Mouse (Mus musculus) ovary, postnatal 36 days (tissue): ENCODE data around the gene Psap.
A peak's percentile ranks its signal among the peaks of the same experiment; 100 is the strongest.
"Not testable (repeated sequence)": the region's sequence is repeated elsewhere in the genome, so short reads cannot be mapped to it uniquely, and the experiment has no call there.

ENCODE experiments used
- DNase-seq: peaks from one replicate; pipeline ENCODE4 v3.0.0; 2022; ENCODE audit warnings: low spot score, mixed read lengths

The Psap gene

GRCm38 (mm10) chr10:60277207-60278005, at the start of gene Psap:
Psap (plus strand) TSS chr10:60277627.
- peak; percentile 95 for DNase-seq

DNA sequence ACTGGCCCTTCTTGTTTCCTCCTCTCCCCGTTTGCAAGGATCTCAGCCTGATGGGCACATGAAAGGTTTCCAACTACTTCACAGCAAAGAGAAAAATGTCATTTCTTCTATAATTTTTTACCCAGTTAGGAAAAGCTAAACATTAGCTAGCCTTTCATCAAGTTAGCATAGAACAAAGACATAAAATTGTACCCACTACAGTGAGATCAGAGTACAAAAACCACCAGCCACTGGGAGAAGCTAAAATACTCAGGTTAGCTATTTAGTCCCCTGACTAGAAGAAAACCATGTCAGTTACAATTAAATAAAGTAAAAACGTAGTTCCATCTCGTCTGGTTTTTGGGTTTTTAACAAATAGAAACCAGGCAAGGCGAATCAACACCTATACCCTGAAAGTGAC, 49.8 kb upstream of the Psap start:
- no peak for DNase-seq

DNA sequence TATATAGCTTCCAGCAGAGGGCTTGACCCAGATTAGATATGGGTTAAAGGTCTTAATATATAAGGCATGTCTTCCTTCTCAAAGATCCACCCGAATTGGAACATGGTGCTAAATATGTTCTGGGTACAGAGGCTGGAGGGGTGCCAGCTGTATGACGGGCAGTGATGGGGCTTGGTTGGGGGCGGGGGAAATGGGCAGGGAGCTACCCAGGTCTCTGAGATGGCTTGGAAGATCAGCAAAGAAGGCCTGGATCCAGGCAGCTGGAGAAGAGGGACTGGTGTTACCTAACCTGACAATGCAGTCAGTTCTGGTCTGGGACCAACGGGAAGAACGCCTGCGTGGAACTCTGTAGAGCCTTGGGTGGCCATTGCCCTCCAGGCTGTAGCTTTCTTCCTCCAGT, 48.3 kb upstream of the Psap start:
- no peak for DNase-seq

GRCm38 (mm10) chr10:60230321-60231088, 46.9 kb upstream of the Psap start:
- DNase-seq: no peak

- no peak for DNase-seq
Observed at GRCm38 (mm10) chr10:60234006-60234405, 43.4 kb upstream of the Psap start.

DNA sequence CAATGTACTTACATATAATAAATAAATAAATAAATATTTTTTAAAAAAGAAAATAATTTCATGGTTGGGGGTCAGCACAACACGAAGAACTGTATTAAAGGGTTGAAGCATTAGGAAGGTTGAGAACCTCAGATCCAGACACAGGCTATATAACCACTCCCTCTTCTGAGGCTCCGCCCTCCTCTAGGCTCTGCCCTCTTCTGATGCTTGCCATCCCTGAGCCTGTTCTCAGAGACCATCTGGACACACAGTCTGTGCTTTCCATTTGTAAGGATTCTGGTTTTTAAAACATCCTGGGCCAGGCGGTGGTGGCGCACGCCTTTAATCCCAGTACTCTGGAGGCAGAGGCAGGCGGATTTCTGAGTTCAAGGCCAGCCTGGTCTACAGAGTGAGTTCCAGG, 41.6 kb upstream of the Psap start:
- not testable (repeated sequence) for DNase-seq

DNA sequence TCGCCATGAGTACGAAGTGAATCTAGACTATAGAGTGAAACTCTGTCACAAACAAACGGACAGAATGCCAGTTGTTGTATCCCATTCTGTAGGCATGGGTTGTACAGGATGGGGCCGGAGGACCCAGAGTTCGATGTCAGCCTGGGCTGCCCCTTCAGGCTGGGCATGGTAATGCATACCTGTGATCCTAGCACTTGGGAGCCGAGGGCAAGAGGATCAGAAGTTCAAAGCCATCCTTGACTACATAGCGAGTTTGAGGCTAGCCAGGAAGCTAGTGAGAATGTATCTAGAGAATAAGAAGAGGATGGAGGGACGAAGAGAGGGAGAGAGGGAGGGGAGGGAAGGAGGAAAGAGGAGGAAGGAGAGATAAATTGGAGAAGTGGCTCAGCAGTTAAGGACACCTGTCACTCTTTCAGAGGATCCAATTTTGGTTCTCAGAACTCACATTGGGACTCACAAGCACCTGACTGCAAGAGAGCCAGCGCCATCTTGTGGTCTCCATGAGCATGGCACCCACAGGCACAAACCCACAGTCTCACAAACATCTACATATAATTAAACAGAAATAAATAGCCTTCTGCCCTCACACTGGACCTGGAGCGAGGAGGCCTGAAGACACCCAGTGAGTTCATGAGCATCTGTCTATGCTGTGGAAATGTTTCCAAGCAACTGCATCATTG, 39.8 kb upstream of the Psap start:
- DNase-seq: peak; percentile 63

DNA sequence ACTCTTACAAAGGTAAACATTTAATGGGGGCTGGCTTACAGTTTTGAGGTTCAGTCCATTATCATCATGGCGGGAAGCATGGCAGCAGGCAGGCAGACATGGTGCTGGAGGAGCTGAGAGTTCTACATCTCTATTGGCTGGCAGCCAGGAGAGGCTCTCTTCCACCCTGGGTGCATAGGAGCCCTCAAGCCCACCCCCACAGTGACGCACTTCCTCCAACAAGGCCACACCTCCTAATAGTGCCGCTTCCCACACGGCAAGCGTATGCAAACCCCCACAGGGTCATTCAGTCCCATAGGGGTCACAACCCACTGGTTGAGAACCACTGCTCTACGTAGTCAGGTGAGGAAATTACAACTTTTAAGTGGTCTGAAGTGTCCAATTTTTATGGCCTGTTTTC, 37.0 kb upstream of the Psap start:
- no peak for DNase-seq

- DNase-seq: no peak
Observed at GRCm38 (mm10) chr10:60243941-60244340, 33.5 kb upstream of the Psap start.

GRCm38 (mm10) chr10:60245041-60245440, 32.4 kb upstream of the Psap start:
- peak; percentile 82 for DNase-seq

GRCm38 (mm10) chr10:60245635-60246034, 31.8 kb upstream of the Psap start:
- DNase-seq: no peak

- peak; percentile 47 for DNase-seq
Observed at GRCm38 (mm10) chr10:60246519-60246918, 30.9 kb upstream of the Psap start.

DNA sequence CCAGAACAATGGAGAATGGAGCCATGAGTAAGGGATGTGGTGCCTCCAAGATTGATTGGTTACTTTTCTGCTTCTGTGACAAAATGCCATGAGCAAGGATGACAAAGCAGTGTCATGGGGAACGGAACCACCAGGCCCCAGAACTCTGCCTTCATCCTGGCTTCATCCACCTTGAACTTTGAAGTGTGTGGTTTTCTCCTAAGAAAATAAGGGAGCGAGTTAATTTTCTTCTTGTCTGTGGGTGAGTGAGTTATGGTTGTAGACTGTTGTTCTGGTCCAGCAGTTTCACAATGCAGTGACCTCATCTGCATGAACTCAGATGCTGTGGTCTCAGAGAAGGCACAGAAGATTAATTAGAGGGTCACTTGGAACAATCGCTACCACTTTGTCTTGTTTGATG, 29.1 kb upstream of the Psap start:
- not testable (repeated sequence) for DNase-seq

- DNase-seq: no peak
Observed at GRCm38 (mm10) chr10:60250426-60250965, 26.9 kb upstream of the Psap start.

DNA sequence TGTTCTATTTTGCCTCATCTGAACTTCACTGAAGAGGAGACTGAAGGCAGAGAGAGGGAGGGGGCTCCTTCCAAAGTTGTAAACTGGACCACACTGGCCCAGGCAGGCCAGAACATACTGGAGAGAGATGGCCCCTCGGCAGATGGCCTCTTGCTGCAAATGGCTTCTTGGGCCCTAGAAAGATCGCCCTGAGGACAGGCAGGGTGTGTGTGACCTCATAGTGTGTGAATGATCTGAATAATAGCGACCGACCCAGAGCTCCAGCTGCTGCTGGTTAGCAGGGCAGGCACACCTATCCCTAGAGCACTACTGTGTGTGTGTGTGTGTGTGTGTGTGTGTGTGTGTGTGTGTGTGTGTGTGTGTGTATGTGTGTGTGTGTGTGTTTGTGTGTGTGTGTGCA, 25.2 kb upstream of the Psap start:
- DNase-seq: no peak

DNA sequence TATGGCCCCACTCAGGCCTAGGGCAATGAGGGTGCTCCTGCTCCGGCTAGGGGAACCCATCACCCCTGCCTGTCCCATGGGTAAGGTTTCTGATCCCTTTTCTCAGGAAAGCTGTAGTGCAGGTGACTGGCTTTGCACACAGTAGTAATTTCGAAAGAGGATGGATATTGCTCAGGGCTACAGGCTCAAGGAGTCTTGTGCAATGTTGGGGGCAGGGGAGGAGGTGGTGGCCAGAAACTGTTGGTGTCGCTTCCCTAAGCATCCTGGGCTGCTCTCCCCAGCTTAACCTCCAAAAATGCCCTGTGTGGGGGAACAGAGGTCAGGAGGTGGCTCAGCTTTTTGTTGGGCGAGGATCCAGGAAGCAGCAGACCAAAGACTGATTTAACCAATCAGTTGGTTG, 24.8 kb upstream of the Psap start:
- DNase-seq: no peak

- DNase-seq: no peak
Observed at GRCm38 (mm10) chr10:60256088-60256487, 21.3 kb upstream of the Psap start.

DNA sequence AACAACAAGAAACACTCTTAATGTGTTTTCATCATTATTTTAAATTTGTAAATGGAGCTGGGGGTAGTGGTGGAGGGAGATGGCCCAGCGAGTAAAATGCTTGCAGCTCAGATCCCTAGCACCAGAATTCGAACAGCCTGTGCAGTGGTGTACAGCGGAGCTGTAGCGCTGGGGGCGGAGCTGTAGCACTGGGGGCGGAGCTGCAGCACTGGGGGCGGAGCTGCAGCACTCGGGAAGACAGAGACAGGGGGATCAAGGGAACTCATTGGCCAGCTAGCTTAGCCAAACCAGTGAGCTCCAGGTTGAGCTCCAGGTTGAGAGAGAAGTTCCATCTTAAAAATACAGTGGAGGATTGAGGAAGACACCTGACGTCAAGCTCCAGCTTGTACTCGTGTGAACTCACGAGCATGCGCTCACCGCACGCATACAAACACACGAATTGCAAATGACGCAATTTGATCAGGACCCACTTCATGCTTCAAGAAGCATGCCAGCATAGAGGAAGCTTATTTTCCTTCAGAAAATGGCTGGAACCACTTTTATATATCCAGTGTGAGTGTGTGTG, 20.1 kb upstream of the Psap start:
- DNase-seq: no peak

DNA sequence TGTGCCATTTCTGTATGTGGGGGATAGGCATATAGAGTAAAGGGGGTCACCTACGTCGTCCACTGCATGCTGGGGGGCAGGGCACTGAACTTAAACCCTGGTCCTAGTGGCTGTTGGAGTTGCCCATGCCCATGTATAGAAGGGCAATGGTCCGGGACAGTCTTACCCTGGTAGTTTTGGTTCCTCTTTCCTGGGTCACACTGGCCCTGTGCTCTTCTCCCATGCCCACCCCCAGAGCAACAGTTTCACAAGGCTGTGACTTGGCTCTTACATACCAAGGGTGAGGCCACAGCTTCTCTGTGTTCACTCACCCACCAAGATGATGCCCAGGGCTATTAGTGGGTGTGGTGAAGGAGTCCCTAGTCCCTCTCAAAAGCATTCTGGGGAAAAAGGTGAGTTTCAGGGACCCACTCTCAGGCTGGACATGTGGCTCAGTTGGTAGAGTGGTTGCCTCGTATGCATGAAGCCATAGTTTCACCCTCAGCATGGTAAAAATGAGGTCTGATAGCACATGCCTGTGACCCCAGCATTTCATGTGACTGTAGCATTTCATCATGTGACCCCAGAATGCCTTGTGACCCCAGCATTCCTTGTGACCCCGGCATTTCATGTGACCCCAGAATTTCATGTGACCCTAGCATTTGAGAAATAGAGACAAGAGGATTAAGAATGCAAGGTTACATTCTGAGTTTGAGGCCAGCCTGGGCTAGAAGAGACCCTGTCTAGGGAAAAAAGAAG, 16.7 kb upstream of the Psap start:
- no peak for DNase-seq

DNA sequence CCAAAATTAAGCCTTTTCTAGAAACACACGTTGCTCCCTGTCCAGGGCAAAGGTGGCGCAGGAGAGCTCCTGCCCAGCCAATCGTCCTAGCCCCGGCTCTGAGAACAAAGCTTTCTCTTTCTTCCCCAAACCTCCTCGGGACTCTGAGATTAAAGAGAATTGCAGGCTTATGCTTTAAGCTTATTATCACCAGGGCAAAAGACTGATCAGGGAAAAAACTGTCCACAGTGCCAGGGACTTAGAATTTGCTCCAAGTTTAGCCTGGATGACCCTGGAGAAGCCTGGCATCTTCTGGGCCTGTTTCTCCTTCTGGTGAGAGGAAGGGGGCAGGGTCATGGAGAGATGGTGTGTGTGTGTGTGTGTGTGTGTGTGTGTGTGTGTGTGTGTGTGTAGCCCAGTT, 15.9 kb upstream of the Psap start:
- DNase-seq: no peak

DNA sequence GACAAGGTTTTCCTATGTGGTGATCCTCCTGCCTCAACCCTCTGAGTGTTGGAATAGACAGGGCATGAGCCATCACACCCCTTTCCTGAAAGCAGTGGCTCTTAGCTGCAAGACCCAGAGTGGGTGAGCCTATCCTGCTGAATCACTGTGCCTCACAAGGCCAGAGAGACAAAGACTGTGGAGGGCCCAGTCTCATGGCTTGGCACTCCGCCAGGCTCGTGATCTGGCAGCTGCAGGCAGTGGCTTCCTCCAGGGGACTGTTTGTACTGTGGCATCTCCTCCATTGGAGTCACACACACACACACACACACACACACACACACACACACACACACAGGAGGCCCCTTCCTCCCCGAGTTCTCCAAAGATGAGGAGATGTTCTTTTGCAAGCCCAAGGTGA, 15.0 kb upstream of the Psap start:
- peak; percentile 88 for DNase-seq

- DNase-seq: no peak
Observed at GRCm38 (mm10) chr10:60263351-60263750, 14.1 kb upstream of the Psap start.
